Mouse (Mus musculus): ENCODE measurements at regions not wholly inside any gene's neighbourhood (a gene's known extent, or its start where the extent isn't known, plus 50 kb on each side); places are given as distances from the start of the nearest gene placed in this dataset.
"Not testable (repeated sequence)": the region's sequence is repeated elsewhere in the genome, so short reads cannot be mapped to it uniquely, and the experiment has no call there.

GRCm38 (mm10) chr6:7120136-7120535 lies 164.3 kb downstream of the Sdhaf3 start:
- peak; percentile 4 for DNase-seq (ENCODE audit: low spot score)

- DNase-seq (ENCODE audit: low spot score), result no peak
Measured at GRCm38 (mm10) chr6:7133042-7133441, 177.2 kb downstream of the Sdhaf3 start.

- no peak for DNase-seq (ENCODE audit: low spot score)
Measured at GRCm38 (mm10) chr6:7134062-7134461, 178.3 kb downstream of the Sdhaf3 start.

GRCm38 (mm10) chr6:7134888-7135287 lies 179.1 kb downstream of the Sdhaf3 start:
- DNase-seq (ENCODE audit: low spot score), result no peak

- DNase-seq (ENCODE audit: low spot score), result no peak
Measured at GRCm38 (mm10) chr6:7181711-7182110, 225.9 kb downstream of the Sdhaf3 start.

GRCm38 (mm10) chr6:7199046-7199599 lies 243.3 kb downstream of the Sdhaf3 start:
- no peak for DNase-seq (ENCODE audit: low spot score)

- peak; percentile 6 for DNase-seq (ENCODE audit: low spot score)
Measured at GRCm38 (mm10) chr6:7215880-7216279, 260.1 kb downstream of the Sdhaf3 start.

GRCm38 (mm10) chr6:7252286-7252685 lies 296.5 kb downstream of the Sdhaf3 start:
- DNase-seq (ENCODE audit: low spot score), result no peak

GRCm38 (mm10) chr6:7277431-7277830 lies 277.2 kb upstream of the Tac1 start:
- no peak for DNase-seq (ENCODE audit: low spot score)

- DNase-seq (ENCODE audit: low spot score), result no peak
Measured at GRCm38 (mm10) chr6:7306956-7307355, 247.7 kb upstream of the Tac1 start.

GRCm38 (mm10) chr6:7313496-7313895 lies 241.2 kb upstream of the Tac1 start:
- no peak for DNase-seq (ENCODE audit: low spot score)

GRCm38 (mm10) chr6:7326974-7327373 lies 227.7 kb upstream of the Tac1 start:
- no peak for DNase-seq (ENCODE audit: low spot score)

GRCm38 (mm10) chr6:7356634-7357033 lies 198.0 kb upstream of the Tac1 start:
- no peak for DNase-seq (ENCODE audit: low spot score)

GRCm38 (mm10) chr6:7367166-7367565 lies 187.5 kb upstream of the Tac1 start:
- no peak for DNase-seq (ENCODE audit: low spot score)

- DNase-seq (ENCODE audit: low spot score), result no peak
Measured at GRCm38 (mm10) chr6:7374629-7375028, 180.1 kb upstream of the Tac1 start.

GRCm38 (mm10) chr6:7375851-7376250 lies 178.8 kb upstream of the Tac1 start:
- no peak for DNase-seq (ENCODE audit: low spot score)

GRCm38 (mm10) chr6:7378651-7379050 lies 176.0 kb upstream of the Tac1 start:
- no peak for DNase-seq (ENCODE audit: low spot score)

GRCm38 (mm10) chr6:7424731-7425130 lies 129.9 kb upstream of the Tac1 start:
- no peak for DNase-seq (ENCODE audit: low spot score)

- no peak for DNase-seq (ENCODE audit: low spot score)
Measured at GRCm38 (mm10) chr6:7441725-7442124, 113.0 kb upstream of the Tac1 start.

GRCm38 (mm10) chr6:7442286-7442685 lies 112.4 kb upstream of the Tac1 start:
- DNase-seq (ENCODE audit: low spot score), result not testable (repeated sequence)

GRCm38 (mm10) chr6:7455881-7456280 lies 98.8 kb upstream of the Tac1 start:
- DNase-seq (ENCODE audit: low spot score), result no peak

- DNase-seq (ENCODE audit: low spot score), result peak; percentile 6
Measured at GRCm38 (mm10) chr6:7463896-7464295, 90.8 kb upstream of the Tac1 start.

- DNase-seq (ENCODE audit: low spot score), result no peak
Measured at GRCm38 (mm10) chr6:7464346-7464745, 90.3 kb upstream of the Tac1 start.

GRCm38 (mm10) chr6:7472366-7473026 lies 82.2 kb upstream of the Tac1 start:
- no peak for DNase-seq (ENCODE audit: low spot score)

All from ovary, postnatal 36 days (tissue).